Mouse (Mus musculus) 3T3-L1 (cell line): ENCODE results near the gene Notch2.
"Not testable (repeated sequence)": the region's sequence is repeated elsewhere in the genome, so short reads cannot be mapped to it uniquely, and the experiment has no call there.

Experiments used
- DNase-seq: peaks from one replicate; pipeline ENCODE4 v3.0.0-alpha.2; 2015; ENCODE audit warnings: low read depth, low spot score

The Notch2 gene

DNA sequence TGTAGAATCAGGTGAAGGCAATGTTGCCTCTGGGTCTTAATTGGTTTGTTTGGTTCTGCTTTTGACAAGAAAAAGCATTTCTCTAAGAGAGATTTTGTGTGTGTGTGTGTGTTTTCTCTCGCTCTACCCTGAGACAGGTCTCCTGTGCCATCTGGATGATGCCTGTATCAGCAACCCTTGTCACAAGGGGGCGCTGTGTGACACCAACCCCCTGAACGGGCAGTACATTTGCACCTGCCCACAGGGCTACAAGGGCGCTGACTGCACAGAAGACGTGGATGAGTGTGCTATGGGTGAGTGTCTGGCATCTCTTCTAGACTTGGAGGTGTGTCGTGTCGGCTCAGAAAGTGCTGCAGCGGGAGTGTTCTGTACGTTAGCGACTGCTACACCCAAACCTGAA is 86.0 kb downstream of the Notch2 start:
- DNase-seq = peak; percentile 21

GRCm38 (mm10) chr3:98101541-98101940 is 88.2 kb downstream of the Notch2 start:
- DNase-seq = no peak

DNA sequence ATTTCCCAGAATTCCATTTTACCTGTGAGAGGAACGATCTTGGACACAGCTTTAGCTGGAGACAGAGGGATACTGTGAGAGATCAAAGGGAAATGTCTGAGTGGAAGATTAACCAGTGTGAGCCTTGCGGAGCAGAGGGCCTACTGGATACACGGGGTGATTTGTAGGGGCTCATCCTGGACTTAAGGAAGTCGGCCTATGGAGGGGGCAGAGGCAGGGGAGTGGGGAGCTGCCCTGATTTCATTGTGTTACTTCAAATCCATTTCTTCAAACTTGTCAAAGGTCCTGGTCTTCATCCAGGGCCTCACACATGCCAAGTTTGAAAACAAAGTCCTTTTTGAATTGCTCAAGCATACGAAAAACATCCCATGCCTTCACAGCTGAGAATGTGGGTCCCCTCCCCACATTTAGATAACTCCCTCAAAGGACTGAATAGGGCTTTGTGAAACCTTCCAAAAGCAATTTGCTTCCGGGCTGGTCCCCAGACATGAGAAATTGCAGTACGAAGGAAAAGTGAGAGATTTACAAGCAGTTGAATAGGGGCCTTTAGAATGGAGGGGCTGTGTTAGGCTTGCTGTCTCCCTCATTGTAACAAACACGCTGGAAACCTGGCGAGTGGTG is 91.6 kb downstream of the Notch2 start:
- no peak for DNase-seq

DNA sequence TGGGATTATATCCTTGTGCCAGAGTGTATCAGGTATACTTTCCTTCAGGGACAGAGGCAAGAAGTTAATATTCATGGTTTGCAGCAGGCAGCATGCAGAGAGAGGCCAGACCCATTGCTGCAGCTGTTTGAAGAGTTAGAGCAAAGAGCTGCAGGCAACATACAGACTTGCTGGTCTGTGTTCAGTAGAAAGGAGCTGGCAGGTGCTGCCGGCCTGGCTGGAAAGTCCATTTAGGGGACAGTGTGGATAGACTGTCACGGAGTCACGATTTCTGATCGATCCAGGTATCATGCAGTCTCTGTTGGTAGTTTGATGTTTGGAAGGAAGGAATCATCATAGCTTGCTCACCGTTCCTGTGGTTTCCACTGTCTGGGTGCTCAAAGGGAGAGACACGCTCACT is 92.2 kb downstream of the Notch2 start:
- no peak for DNase-seq

GRCm38 (mm10) chr3:98106115-98106514 is 92.8 kb downstream of the Notch2 start:
- DNase-seq = no peak

GRCm38 (mm10) chr3:98106590-98107313 is 93.4 kb downstream of the Notch2 start:
- peak; percentile 71 for DNase-seq

- DNase-seq = peak; percentile 28
Measured at GRCm38 (mm10) chr3:98108416-98108815, 95.1 kb downstream of the Notch2 start.

DNA sequence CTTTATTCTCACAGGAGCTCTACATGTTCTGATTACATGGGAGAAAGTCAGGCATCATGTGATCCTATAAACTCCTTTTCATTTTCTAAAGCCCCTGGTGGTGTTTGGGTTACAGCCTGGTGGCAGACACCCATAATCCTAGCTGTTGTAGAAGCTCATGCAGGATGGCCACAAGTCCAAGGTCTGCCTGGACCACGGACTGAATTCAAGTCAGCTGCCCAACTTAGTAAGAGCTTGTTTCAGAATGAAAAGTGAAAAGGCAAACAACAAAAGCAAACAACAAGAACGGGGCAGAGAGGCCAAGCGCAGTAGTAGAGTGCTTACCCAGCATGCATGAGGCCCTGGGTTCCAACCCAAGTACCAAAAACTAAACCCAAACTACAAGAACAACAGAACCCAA is 95.5 kb downstream of the Notch2 start:
- DNase-seq = no peak

DNA sequence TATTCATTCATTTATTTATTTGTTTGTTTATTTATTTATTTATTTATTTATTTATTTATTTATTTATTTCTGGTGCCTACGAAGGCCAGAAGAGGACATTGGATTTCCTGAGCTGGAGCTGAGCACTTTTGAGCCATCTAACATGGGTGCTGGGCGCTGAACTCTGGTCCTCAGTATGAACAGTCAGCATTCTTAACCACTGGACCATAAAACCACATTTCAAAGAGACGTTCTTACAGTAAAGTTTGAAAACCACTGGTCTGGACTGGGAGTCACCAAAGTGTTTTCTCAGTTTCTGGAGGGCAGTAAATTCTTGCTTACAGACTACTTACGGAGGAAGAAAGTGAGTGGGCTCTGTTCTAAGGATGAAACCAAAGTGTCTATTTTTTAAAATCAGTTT is 97.3 kb downstream of the Notch2 start:
- DNase-seq = no peak

- DNase-seq = no peak
Measured at GRCm38 (mm10) chr3:98118252-98118651, 104.9 kb downstream of the Notch2 start.

DNA sequence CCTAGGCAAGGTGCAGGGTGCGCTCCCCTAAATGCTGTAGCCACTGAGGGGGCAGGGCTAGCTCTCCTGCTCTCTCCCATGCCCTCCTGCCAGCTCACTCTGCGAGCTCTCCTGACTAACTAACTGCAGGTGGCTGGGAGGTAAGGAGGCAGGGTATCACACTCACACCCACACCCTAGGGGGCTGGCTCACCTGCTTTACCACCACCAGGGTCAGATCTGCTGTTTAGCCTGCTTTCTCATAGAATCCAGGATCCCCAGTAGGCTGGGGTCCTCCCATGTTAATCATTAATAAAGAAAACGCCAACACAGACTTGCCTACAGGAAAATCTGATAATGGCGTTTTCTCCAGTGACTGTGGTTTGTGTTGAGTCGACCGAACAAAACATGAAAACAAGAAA is 106.0 kb downstream of the Notch2 start:
- DNase-seq = no peak

DNA sequence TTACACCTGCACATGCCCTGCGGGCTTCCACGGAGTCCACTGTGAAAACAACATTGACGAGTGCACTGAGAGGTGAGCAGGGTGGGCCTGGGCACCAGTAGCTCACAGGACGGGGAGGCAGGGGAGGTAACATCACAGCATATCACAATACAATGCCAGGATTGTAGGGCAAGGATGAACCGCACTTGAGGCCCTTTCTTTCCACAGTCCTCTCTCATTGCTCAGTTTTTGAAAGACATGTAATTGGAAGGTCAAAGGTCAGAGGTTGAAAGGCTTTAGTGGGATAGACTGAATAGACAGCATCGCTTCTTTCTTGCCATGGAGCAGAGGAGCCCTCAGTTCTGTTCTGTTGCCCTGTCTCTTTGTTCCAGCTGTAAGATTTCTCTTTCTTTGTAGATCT is 107.6 kb downstream of the Notch2 start:
- no peak for DNase-seq

DNA sequence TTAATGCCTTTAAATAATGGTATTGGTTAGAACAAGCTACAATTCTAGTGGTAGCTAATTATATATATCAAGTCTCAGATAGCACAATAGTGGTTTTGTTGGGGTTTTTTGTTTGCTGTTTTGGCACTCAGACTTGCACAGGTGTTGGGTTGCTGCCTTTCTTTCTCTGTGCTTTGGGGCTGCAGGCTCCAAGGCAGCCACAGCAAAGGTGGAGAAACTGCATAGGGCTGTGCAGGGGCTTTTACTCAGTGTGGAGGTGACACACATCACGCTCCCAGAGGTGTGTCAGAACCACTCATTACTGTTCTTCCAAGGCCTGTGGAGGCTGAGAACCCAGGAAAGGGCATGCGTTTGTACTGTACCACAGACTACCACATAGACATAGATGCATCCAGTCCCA is 114.4 kb downstream of the Notch2 start:
- DNase-seq = no peak

DNA sequence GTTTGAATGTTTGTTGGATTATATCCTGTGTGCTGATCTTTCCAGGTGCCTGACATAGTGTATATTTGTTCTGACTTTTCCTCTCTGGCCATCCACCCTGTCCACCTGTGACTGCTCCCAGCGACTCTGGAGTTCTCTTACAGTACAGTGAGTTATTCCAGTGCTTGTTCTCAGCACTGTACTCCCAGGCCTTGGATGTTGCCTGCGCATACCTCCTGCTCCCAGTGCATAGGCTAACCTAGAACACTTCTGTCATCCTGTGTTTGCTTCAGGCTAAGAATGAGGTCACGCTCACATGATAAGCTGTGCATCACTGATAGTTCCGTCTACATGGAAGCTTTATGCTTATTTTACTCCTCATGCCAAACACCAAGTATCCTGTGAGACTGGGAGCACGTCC is 115.4 kb downstream of the Notch2 start:
- no peak for DNase-seq

- not testable (repeated sequence) for DNase-seq
Measured at GRCm38 (mm10) chr3:98132140-98132539, 118.8 kb downstream of the Notch2 start.

DNA sequence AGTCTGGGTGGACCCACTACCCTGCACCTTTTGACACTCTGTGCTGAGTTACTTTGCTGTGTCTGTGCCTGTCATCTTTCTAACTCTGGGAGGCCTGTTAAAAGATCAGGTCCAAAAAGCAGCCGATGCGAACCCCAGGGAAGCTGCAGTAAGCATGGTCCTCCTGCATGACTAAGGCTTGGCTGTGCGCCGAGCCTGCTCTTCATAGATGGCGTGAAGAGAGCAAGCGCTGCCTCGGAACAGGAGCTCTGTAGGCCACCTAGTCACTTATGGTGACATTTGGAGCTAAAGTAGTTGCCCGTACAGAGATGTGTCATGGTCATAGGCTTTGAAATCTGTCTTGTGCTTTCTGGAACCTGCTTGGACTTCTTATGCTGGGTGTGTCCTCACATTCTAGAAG is 119.3 kb downstream of the Notch2 start:
- no peak for DNase-seq

- no peak for DNase-seq
Measured at GRCm38 (mm10) chr3:98141456-98141855, 128.1 kb downstream of the Notch2 start.

DNA sequence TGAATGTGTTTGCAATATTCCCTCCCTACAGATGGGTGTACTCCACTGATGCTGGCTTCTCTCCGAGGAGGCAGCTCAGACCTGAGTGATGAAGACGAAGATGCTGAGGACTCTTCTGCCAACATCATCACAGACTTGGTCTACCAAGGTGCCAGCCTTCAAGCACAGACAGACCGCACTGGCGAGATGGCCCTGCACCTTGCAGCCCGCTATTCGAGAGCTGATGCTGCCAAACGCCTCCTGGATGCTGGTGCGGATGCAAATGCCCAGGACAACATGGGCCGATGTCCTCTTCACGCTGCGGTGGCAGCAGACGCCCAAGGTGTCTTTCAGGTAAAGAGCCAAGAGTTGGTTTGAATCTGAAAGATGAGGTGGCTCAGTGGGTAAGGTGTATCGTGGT is 129.5 kb downstream of the Notch2 start:
- no peak for DNase-seq

DNA sequence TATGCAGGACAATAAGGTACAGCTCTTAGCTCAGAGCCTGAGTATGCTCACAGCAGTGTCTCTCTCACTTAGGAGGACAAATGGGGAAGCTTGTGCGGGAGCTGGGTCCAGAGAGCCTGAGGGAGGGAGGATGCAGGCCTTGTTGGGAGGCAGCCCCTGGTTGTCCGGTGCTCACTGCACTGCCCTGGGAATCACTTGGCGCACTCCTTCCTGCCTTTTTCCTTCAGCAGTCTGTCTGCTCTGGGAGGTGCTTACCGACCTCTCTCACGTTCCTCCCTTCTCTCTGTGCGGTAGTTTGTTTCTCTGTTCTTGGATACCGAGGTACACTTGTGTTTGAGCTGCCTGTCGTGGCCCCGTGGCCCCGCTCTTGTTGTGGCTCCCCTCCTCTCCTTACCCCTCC is 131.9 kb downstream of the Notch2 start:
- no peak for DNase-seq

DNA sequence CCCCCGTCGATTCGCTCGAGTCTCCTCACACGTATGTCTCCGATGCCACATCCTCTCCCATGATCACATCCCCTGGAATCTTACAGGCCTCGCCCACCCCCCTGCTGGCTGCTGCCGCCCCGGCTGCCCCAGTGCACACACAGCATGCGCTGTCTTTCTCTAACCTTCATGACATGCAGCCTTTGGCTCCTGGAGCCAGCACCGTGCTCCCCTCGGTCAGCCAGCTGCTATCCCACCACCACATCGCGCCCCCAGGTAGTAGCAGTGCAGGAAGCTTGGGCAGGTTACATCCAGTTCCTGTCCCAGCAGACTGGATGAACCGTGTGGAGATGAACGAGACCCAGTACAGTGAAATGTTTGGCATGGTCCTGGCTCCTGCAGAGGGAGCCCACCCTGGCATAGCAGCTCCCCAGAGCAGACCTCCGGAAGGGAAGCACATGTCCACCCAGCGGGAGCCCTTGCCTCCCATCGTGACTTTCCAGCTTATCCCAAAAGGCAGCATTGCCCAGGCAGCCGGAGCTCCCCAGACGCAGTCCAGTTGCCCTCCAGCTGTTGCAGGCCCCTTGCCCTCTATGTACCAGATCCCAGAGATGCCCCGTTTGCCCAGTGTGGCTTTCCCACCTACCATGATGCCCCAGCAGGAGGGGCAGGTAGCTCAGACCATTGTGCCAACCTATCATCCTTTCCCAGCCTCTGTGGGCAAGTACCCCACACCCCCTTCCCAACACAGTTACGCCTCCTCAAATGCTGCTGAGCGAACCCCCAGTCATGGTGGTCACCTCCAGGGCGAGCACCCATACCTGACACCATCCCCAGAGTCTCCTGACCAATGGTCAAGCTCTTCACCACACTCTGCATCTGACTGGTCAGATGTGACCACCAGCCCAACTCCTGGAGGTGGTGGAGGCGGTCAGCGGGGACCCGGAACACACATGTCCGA is 133.4 kb downstream of the Notch2 start:
- DNase-seq = no peak

- no peak for DNase-seq
Measured at GRCm38 (mm10) chr3:98147706-98148105, 134.4 kb downstream of the Notch2 start.

DNA sequence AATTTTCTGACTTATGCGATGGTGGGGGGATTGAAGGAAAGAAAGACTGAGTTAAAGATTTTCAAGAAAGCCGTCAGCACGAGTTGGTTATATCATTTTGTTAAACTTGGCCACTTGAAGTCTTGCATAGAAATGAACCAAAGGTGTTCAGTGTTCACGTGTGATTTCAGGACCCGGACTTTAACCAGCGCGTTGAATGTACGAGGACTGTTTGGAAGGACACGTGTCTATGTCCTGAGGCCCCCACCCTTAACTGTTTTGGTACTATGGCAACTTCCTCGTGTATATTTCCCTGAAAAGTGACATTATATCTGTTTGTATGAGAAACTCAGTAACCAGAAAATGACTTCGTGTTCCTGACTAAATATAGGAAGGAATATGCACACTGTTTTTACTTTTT is 136.6 kb downstream of the Notch2 start:
- DNase-seq = no peak
